Mouse (Mus musculus) bone marrow macrophage, adult 2 months (primary cell): ENCODE data around the gene Vps54.

ENCODE experiments used
- CTCF ChIP-seq: IDR thresholded peaks from 2 replicates; pipeline ENCODE4 v1.5.1; 2012; ENCODE audit warnings: low read depth, mild to moderate bottlenecking, low read length, moderate library complexity
- POLR2A ChIP-seq: IDR thresholded peaks from 2 replicates; pipeline ENCODE4 v1.6.1; 2012; ENCODE audit warnings: mild to moderate bottlenecking, low read depth, low read length, borderline replicate concordance

GRCm38 (mm10) chr11:21219851-21220587, 19.1 kb upstream of the Vps54 start:
- TF ChIP-seq CTCF (no peak), POLR2A (no peak)
